Mouse (Mus musculus): ENCODE measurements at regions not wholly inside any gene's neighbourhood (a gene's known extent, or its start where the extent isn't known, plus 50 kb on each side); places are given as distances from the start of the nearest gene placed in this dataset.

- peak in 1 of 2 experiments; percentile 17 for DNase-seq (ENCODE audit: extremely low spot score in 1 of 2, low spot score in 1 of 2)
Measured at GRCm38 (mm10) chr2:170220871-170221369, 73.0 kb upstream of the Zfp217 start.

GRCm38 (mm10) chr2:170220443-170220842, 72.5 kb upstream of the Zfp217 start:
- DNase-seq (ENCODE audit: extremely low spot score in 1 of 2, low spot score in 1 of 2) = no peak

GRCm38 (mm10) chr2:170219611-170220401, 71.9 kb upstream of the Zfp217 start:
- peak in 1 of 2 experiments; percentile 22 for DNase-seq (ENCODE audit: extremely low spot score in 1 of 2, low spot score in 1 of 2)

GRCm38 (mm10) chr2:170219161-170219581, 71.3 kb upstream of the Zfp217 start:
- no peak for DNase-seq (ENCODE audit: extremely low spot score in 1 of 2, low spot score in 1 of 2)

GRCm38 (mm10) chr2:170218230-170219044, 70.5 kb upstream of the Zfp217 start:
- peak; percentile 18 to 42 for DNase-seq (ENCODE audit: extremely low spot score in 1 of 2, low spot score in 1 of 2)

- DNase-seq (ENCODE audit: extremely low spot score in 1 of 2, low spot score in 1 of 2) = no peak
Measured at GRCm38 (mm10) chr2:170216311-170216710, 68.4 kb upstream of the Zfp217 start.

GRCm38 (mm10) chr2:170209121-170209520, 61.2 kb upstream of the Zfp217 start:
- DNase-seq (ENCODE audit: extremely low spot score in 1 of 2, low spot score in 1 of 2) = no peak

- no peak for DNase-seq (ENCODE audit: extremely low spot score in 1 of 2, low spot score in 1 of 2)
Measured at GRCm38 (mm10) chr2:170207878-170208277, 60.0 kb upstream of the Zfp217 start.

GRCm38 (mm10) chr2:170207395-170207794, 59.5 kb upstream of the Zfp217 start:
- DNase-seq (ENCODE audit: extremely low spot score in 1 of 2, low spot score in 1 of 2) = no peak

GRCm38 (mm10) chr2:170206870-170207269, 59.0 kb upstream of the Zfp217 start:
- no peak for DNase-seq (ENCODE audit: extremely low spot score in 1 of 2, low spot score in 1 of 2)

- DNase-seq (ENCODE audit: extremely low spot score in 1 of 2, low spot score in 1 of 2) = no peak
Measured at GRCm38 (mm10) chr2:170206442-170206754, 58.5 kb upstream of the Zfp217 start.

GRCm38 (mm10) chr2:170205591-170206441, 57.9 kb upstream of the Zfp217 start:
- DNase-seq (ENCODE audit: extremely low spot score in 1 of 2, low spot score in 1 of 2) = no peak

- no peak for DNase-seq (ENCODE audit: extremely low spot score in 1 of 2, low spot score in 1 of 2)
Measured at GRCm38 (mm10) chr2:170204768-170205514, 57.0 kb upstream of the Zfp217 start.

GRCm38 (mm10) chr2:170203496-170203895, 55.6 kb upstream of the Zfp217 start:
- no peak for DNase-seq (ENCODE audit: extremely low spot score in 1 of 2, low spot score in 1 of 2)

GRCm38 (mm10) chr2:170201816-170202371, 54.0 kb upstream of the Zfp217 start:
- DNase-seq (ENCODE audit: extremely low spot score in 1 of 2, low spot score in 1 of 2) = no peak

Data from layer of hippocampus, postnatal 25 days (tissue).